Mouse (Mus musculus): ENCODE results near the gene BC049762. TPM values are rescaled to one million over a fixed set of nuclear protein-coding genes. Genes with fewer than 3 reads are reported as not detected.

BC049762 gene
- polyA plus RNA-seq, 1 experiment from 2014 or later = 0.25 TPM

GRCm38 (mm10) chr11:51219396-51219980, 43.4 kb downstream of the BC049762 start:
- DNase-seq (ENCODE audit: low spot score) = no peak

GRCm38 (mm10) chr11:51214021-51214420, 48.8 kb downstream of the BC049762 start:
- no peak for DNase-seq (ENCODE audit: low spot score)

GRCm38 (mm10) chr11:51211426-51211825, 51.4 kb downstream of the BC049762 start:
- no peak for DNase-seq (ENCODE audit: low spot score)

- no peak for DNase-seq (ENCODE audit: low spot score)
These were observed 55.1 kb downstream of the BC049762 start for GRCm38 (mm10) chr11:51207758-51208157.

Other genes with a start within 250 kb of the BC049762 start
- 0.03 TPM in 1 of 2 replicates, not detected in the other for gene Olfr54, start 248.8 kb downstream of the BC049762 start, polyA plus RNA-seq (2015; fragmentation: Nextera tagmentation; extraction: Ambion mirVana)
- not detected in 2 replicates for gene Olfr1375, start 214.9 kb downstream of the BC049762 start, polyA plus RNA-seq (2015; fragmentation: Nextera tagmentation; extraction: Ambion mirVana)
- gene Zfp354a, start 203.8 kb downstream of the BC049762 start, polyA plus RNA-seq (2015; fragmentation: Nextera tagmentation; extraction: Ambion mirVana) = 0.74 and 0.75 TPM in 2 replicates
- not detected in 2 replicates for gene Gm12569, start 42.6 kb downstream of the BC049762 start, polyA plus RNA-seq (2015; fragmentation: Nextera tagmentation; extraction: Ambion mirVana)
- gene Clk4, start 1.3 kb downstream of the BC049762 start, polyA plus RNA-seq (2015; fragmentation: Nextera tagmentation; extraction: Ambion mirVana) = 127 and 131 TPM in 2 replicates
- 0.27 and 0.36 TPM in 2 replicates for gene Col23a1, start 26.9 kb upstream of the BC049762 start, polyA plus RNA-seq (2015; fragmentation: Nextera tagmentation; extraction: Ambion mirVana)